Mouse (Mus musculus) MEL (cell line): ENCODE measurements around the gene Baz2a. TPM values are rescaled to one million over a fixed set of nuclear protein-coding genes. Genes with fewer than 3 reads are reported as not detected.

Experiments
- DNase-seq: peaks from one replicate; pipeline ENCODE4 v3.0.0; 2011; ENCODE audit warnings: low read depth, low spot score
- H3K27ac ChIP-seq: 2 replicates; pipeline ENCODE4 v1.5.1; 2012; ENCODE audit warnings: low read depth, mild to moderate bottlenecking, control low read depth, low read length, moderate library complexity; ENCODE audit not compliant: control insufficient read depth
- H3K27me3 ChIP-seq, 2 experiments: fragments of 150-350 bp in 1 of 2; sonication (generic) in 1 of 2; 2 replicates each; pipeline ENCODE4 v1.6.1; 2012; ENCODE audit warnings: low read length in 2 of 2, mild to moderate bottlenecking in 2 of 2, improper control_type of control experiment in 1 of 2, moderate library complexity in 1 of 2; ENCODE audit not compliant: insufficient read depth in 2 of 2, control insufficient read depth in 1 of 2
- H3K36me3 ChIP-seq, 2 experiments: 2 replicates each; pipeline ENCODE4 v1.6.1; 2012 to 2014; ENCODE audit warnings: low read length in 2 of 2, improper control_type of control experiment in 1 of 2, inconsistent platforms in 1 of 2, mild to moderate bottlenecking in 1 of 2; ENCODE audit not compliant: insufficient read depth in 2 of 2, control insufficient read depth in 1 of 2
- H3K4me1 ChIP-seq, 2 experiments: fragments of 150-350 bp in 1 of 2; sonication (generic) in 1 of 2; 2 replicates each; pipeline ENCODE4 v1.6.1; 2012; ENCODE audit warnings: low read length in 2 of 2, improper control_type of control experiment in 1 of 2, mild to moderate bottlenecking in 1 of 2; ENCODE audit not compliant: insufficient read depth in 2 of 2, control insufficient read depth in 1 of 2
- H3K4me3 ChIP-seq, 2 experiments: fragments of 150-350 bp in 1 of 2; sonication (generic) in 1 of 2; 2 replicates each; pipeline ENCODE4 v1.5.1; 2012; ENCODE audit warnings: low read depth in 2 of 2, low read length in 2 of 2, mild to moderate bottlenecking in 2 of 2, moderate library complexity in 2 of 2, control low read depth in 1 of 2, improper control_type of control experiment in 1 of 2; ENCODE audit not compliant: control insufficient read depth in 1 of 2, insufficient read depth in 1 of 2
- H3K79me2 ChIP-seq: 2 replicates; pipeline ENCODE4 v1.6.1; 2012; ENCODE audit warnings: mild to moderate bottlenecking, low read length, moderate library complexity; ENCODE audit not compliant: control insufficient read depth, poor library complexity, insufficient read depth
- H3K9ac ChIP-seq: 2 replicates; pipeline ENCODE4 v1.6.1; 2012; ENCODE audit warnings: low read depth, mild to moderate bottlenecking, control low read depth, low read length, moderate library complexity; ENCODE audit not compliant: control insufficient read depth, poor library complexity, severe bottlenecking
- H3K9me3 ChIP-seq: fragments of 150-350 bp; sonication (generic); replicated peaks from 2 replicates; pipeline ENCODE4 v1.6.1; 2012; ENCODE audit warnings: mild to moderate bottlenecking, low read length, improper control_type of control experiment, moderate library complexity; ENCODE audit not compliant: insufficient read depth
- CHD2 ChIP-seq: IDR thresholded peaks from 2 replicates; pipeline ENCODE4 v1.6.1; 2011; ENCODE audit warnings: low read length, improper control_type of control experiment
- E2F4 ChIP-seq: IDR thresholded peaks from 2 replicates; pipeline ENCODE4 v1.6.1; 2011; ENCODE audit warnings: low read depth, low read length, improper control_type of control experiment, borderline replicate concordance
- GATA1 ChIP-seq: IDR thresholded peaks from 2 replicates; pipeline ENCODE4 v1.6.1; 2011; ENCODE audit warnings: low read depth, low read length, improper control_type of control experiment
- HCFC1 ChIP-seq: IDR thresholded peaks from 2 replicates; pipeline ENCODE4 v1.6.1; 2012; ENCODE audit warnings: low read depth, mild to moderate bottlenecking, inconsistent platforms, low read length, improper control_type of control experiment, moderate library complexity
- MAX ChIP-seq: IDR thresholded peaks from 2 replicates; pipeline ENCODE4 v1.6.1; 2011; ENCODE audit warnings: low read length, improper control_type of control experiment
- MEF2A ChIP-seq: IDR thresholded peaks from 2 replicates; pipeline ENCODE4 v1.6.1; 2014; ENCODE audit warnings: low read depth, mild to moderate bottlenecking, inconsistent platforms, low read length, improper control_type of control experiment; ENCODE audit not compliant: poor library complexity, insufficient replicate concordance, severe bottlenecking; ENCODE audit errors: extremely low read depth
- MXI1 ChIP-seq: IDR thresholded peaks from 2 replicates; pipeline ENCODE4 v1.6.1; 2011; ENCODE audit warnings: mild to moderate bottlenecking, low read depth, low read length, improper control_type of control experiment
- MYB ChIP-seq: IDR thresholded peaks from 2 replicates; pipeline ENCODE4 v1.6.1; 2011; ENCODE audit warnings: mild to moderate bottlenecking, low read depth, low read length, improper control_type of control experiment
- MYC ChIP-seq: IDR thresholded peaks from 2 replicates; pipeline ENCODE4 v1.6.1; 2011; ENCODE audit warnings: low read depth, mild to moderate bottlenecking, low read length, improper control_type of control experiment, moderate library complexity
- NELFE ChIP-seq: IDR thresholded peaks from 2 replicates; pipeline ENCODE4 v1.6.1; 2011; ENCODE audit warnings: low read depth, low read length, improper control_type of control experiment
- NRF1 ChIP-seq: IDR thresholded peaks from 2 replicates; pipeline ENCODE4 v1.6.1; 2014; ENCODE audit warnings: low read depth, mild to moderate bottlenecking, inconsistent platforms, low read length, improper control_type of control experiment, moderate library complexity; ENCODE audit not compliant: poor library complexity, insufficient read depth, severe bottlenecking
- RCOR1 ChIP-seq: IDR thresholded peaks from 2 replicates; pipeline ENCODE4 v1.6.1; 2012; ENCODE audit warnings: low read depth, mild to moderate bottlenecking, inconsistent platforms, low read length, improper control_type of control experiment
- SMC3 ChIP-seq: IDR thresholded peaks from 2 replicates; pipeline ENCODE4 v1.6.1; 2011; ENCODE audit warnings: low read depth, low read length, improper control_type of control experiment
- USF1 ChIP-seq: IDR thresholded peaks from 2 replicates; pipeline ENCODE4 v1.6.1; 2014; ENCODE audit warnings: low read depth, mild to moderate bottlenecking, inconsistent platforms, low read length, improper control_type of control experiment, moderate library complexity
- USF2 ChIP-seq, 2 experiments: IDR thresholded peaks; 2 replicates each; pipeline ENCODE4 v1.6.1; 2011 to 2012; ENCODE audit warnings: improper control_type of control experiment in 2 of 2, low read length in 2 of 2, borderline replicate concordance in 1 of 2, inconsistent platforms in 1 of 2, low read depth in 1 of 2, mild to moderate bottlenecking in 1 of 2; ENCODE audit not compliant: insufficient read depth in 1 of 2
- ZKSCAN1 ChIP-seq: IDR thresholded peaks from 2 replicates; pipeline ENCODE4 v1.6.1; 2012; ENCODE audit warnings: low read depth, mild to moderate bottlenecking, inconsistent platforms, low read length, improper control_type of control experiment, moderate library complexity
- ZNF384 ChIP-seq: IDR thresholded peaks from 2 replicates; pipeline ENCODE4 v1.6.1; 2012; ENCODE audit warnings: low read depth, mild to moderate bottlenecking, inconsistent platforms, low read length, improper control_type of control experiment
- polyA plus RNA-seq, 2 experiments: library from polyadenylated mRNA; stranded (reverse) in 1 of 2; unstranded in 1 of 2; fragments of >175 nt in 1 of 2; fragments of >200 nt in 1 of 2; gene quantifications; 2 replicates each; pipeline versions ENCODE4 v1.2.1 to v1.2.4; 2012; ENCODE audit warnings: low replicate concordance in 2 of 2, low read depth in 1 of 2; ENCODE audit not compliant: insufficient read length in 2 of 2, insufficient read depth in 1 of 2, missing spikeins in 1 of 2
- total RNA-seq: library from RNA; depleted of rRNA; stranded (reverse); fragments of 300-350 nt; gene quantifications from 2 replicates; pipeline ENCODE4 v1.2.3, GENCODE M21; 2012

Gene Baz2a
- total and polyA plus RNA-seq, 3 experiments, result 5.5 to 46.0 (median 33.8) TPM

- TF ChIP-seq GATA1, result 0 out of 2 replicates have a peak, but pooled peaks have one; percentile 11
- TF ChIP-seq MYB, result no peak
- no peak for TF ChIP-seq E2F4
- TF ChIP-seq, all 39 proteins: peak for 18
Measured at GRCm38 (mm10) chr10:128149592-128149991, 58.2 kb downstream of the Baz2a start (continued).

GRCm38 (mm10) chr10:128150941-128151340 is 59.6 kb downstream of the Baz2a start:
- Histone ChIP-seq H3K9me3 (no peaks in the 10 kb centered on the region), H3K4me1 (peaks cover 4 to 7% of the 10 kb centered on the region in 2 experiments; a peak in 2 of 4 replicates), H3K4me3 (no peak overlapping the region), H3K79me2 (no peaks in the 10 kb centered on the region), H3K9ac (no peak overlapping the region), H3K27me3 (no peaks in the 10 kb centered on the region), H3K36me3 (peaks cover 0 to 4% of the 10 kb centered on the region in 2 experiments; a peak in 2 of 4 replicates), H3K27ac (no peak overlapping the region)
- no peak for DNase-seq
- TF ChIP-seq USF2 (IDR thresholded peaks at IDR 0.05; ENCODE audit: borderline replicate concordance in 1 of 2, insufficient read depth in 1 of 2, low read depth in 1 of 2, low read length in 2 of 2) (no peak), HCFC1 (no peak), ZKSCAN1 (no peak), ZNF384 (no peak), MXI1 (no peak), GATA1 (no peak), MAX (no peak)

GRCm38 (mm10) chr10:128153978-128154377 is 62.6 kb downstream of the Baz2a start:
- H3K79me2 ChIP-seq, result no peaks in the 10 kb centered on the region
- DNase-seq, result no peak
- H3K36me3 ChIP-seq, result peaks cover 0 to 4% of the 10 kb centered on the region in 2 experiments; a peak in 2 of 4 replicates
- no peaks in the 10 kb centered on the region for H3K27me3 ChIP-seq
- H3K27ac ChIP-seq, result no peak overlapping the region
- H3K9me3 ChIP-seq, result no peaks in the 10 kb centered on the region
- no peak overlapping the region for H3K4me3 ChIP-seq
- TF ChIP-seq MXI1 (no peak), USF2 (IDR thresholded peaks at IDR 0.05; ENCODE audit: borderline replicate concordance in 1 of 2, insufficient read depth in 1 of 2, low read depth in 1 of 2, low read length in 2 of 2) (no peak), MYC (no peak), NELFE (no peak), SMC3 (no peak), RCOR1 (no peak), MYB (no peak), MEF2A (no peak), USF1 (no peak), CHD2 (no peak), NRF1 (no peak)
- H3K9ac ChIP-seq, result no peak overlapping the region
- H3K4me1 ChIP-seq, result peaks cover 3 to 4% of the 10 kb centered on the region in 2 experiments; a peak in 2 of 4 replicates
